Mouse (Mus musculus): Measurements from ENCODE around the gene Itfg2. TPM values are rescaled to one million over a fixed set of nuclear protein-coding genes. Genes with fewer than 3 reads are reported as not detected.

Itfg2 gene
- polyA plus RNA-seq, 1 experiment, result 16.3 TPM

DNA sequence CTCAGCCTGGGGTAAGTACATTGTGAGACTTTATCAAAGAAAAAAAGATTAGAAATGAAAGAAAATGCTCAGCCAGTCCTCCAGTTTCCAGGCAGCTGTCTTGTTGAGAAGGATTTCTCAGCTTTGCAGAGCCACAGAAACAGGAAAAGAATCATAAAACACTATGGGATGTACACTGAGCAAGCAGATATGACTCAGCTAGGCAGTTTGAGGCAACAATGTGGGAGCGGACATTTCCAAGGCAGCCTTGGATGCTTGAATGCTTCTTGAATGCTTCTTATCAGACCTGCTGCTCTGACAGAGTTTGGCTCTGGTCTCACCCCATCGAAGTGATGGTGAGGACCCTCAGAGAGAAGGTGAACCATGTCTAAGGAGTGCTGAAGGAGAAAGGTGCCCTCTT, 3.7 kb downstream of the Itfg2 start:
- Histone ChIP-seq H3K4me1 (ENCODE audit: control insufficient read depth, insufficient read depth, low read length) (no peaks in the 10 kb centered on the region), H3K4me3 (ENCODE audit: low read depth, low read length) (no peak overlapping the region), H3K27me3 (ENCODE audit: control insufficient read depth, insufficient read depth, low read length, poor library complexity, severe bottlenecking) (no peaks in the 10 kb centered on the region), H3K9ac (ENCODE audit: low read depth, poor library complexity, severe bottlenecking) (no peak overlapping the region), H3K9me3 (replicated peaks; ENCODE audit: control insufficient read depth, insufficient read depth, low read length, poor library complexity, severe bottlenecking) (no peaks in the 10 kb centered on the region), H3K36me3 (ENCODE audit: control insufficient read depth, insufficient read depth, low read length, poor library complexity, severe bottlenecking) (no peaks in the 10 kb centered on the region), H3K27ac (ENCODE audit: insufficient read depth, low read length) (no peak overlapping the region)
- no peak for TF ChIP-seq POLR2A (IDR thresholded peaks at IDR 0.05; ENCODE audit: insufficient read depth, low read length)

DNA sequence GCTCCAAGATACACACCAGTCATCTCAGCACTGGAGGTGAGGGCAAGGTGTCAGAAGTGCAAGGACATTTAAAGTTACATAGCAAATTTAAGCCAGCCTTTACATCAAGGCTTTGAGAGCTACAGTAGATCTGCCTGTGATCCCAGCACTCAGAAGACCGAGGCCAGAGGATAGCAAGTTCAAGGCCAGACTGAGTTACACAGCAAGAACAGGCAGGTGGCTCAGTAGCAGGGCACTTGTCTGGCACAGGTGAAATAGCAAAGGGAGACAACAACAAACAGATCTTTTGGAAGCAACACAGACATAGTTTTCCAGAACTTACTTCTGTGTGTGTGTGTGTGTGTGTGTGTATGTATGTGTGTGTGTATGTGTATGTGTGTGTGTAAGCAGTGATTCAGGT, 6.7 kb downstream of the Itfg2 start:
- no peak overlapping the region for H3K4me3 ChIP-seq (ENCODE audit: low read depth, low read length)
- no peaks in the 10 kb centered on the region for H3K4me1 ChIP-seq (ENCODE audit: control insufficient read depth, insufficient read depth, low read length)
- H3K27ac ChIP-seq (ENCODE audit: insufficient read depth, low read length), result no peak overlapping the region
- no peaks in the 10 kb centered on the region for H3K9me3 ChIP-seq (replicated peaks; ENCODE audit: control insufficient read depth, insufficient read depth, low read length, poor library complexity, severe bottlenecking)
- TF ChIP-seq EP300 (IDR thresholded peaks at IDR 0.05; ENCODE audit: insufficient read depth, low read depth, low read length) (no peak), POLR2A (IDR thresholded peaks at IDR 0.05; ENCODE audit: insufficient read depth, low read length) (no peak), CTCF (IDR thresholded peaks at IDR 0.05; ENCODE audit: low read depth, low read length) (no peak)
- no peaks in the 10 kb centered on the region for H3K36me3 ChIP-seq (ENCODE audit: control insufficient read depth, insufficient read depth, low read length, poor library complexity, severe bottlenecking)
- no peak overlapping the region for H3K9ac ChIP-seq (ENCODE audit: low read depth, poor library complexity, severe bottlenecking)
- H3K27me3 ChIP-seq (ENCODE audit: control insufficient read depth, insufficient read depth, low read length, poor library complexity, severe bottlenecking), result no peaks in the 10 kb centered on the region

DNA sequence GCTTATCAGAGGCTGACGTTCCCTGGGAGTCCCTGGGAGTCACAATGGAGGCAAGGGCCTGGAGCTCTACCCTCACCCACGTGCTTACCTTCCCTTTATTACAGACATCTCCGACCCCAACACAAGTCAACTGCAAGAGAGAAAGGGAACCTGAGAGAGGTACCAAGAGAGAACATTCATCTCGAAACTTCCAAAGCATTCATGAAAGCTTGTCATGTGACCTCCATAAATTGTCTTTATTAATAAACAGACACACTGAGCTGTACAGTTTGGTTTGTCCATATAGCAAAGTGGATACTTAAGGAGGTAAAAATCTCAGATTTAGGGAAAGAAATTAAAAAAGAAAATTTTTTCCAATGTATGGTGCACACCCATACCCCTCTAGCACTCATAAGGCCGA, 8.6 kb downstream of the Itfg2 start:
- no peaks in the 10 kb centered on the region for H3K9me3 ChIP-seq (replicated peaks; ENCODE audit: control insufficient read depth, insufficient read depth, low read length, poor library complexity, severe bottlenecking)
- H3K9ac ChIP-seq (ENCODE audit: low read depth, poor library complexity, severe bottlenecking), result no peak overlapping the region
- H3K4me3 ChIP-seq (ENCODE audit: low read depth, low read length), result no peak overlapping the region
- TF ChIP-seq CTCF (IDR thresholded peaks at IDR 0.05; ENCODE audit: low read depth, low read length), result no peak
- no peak for TF ChIP-seq POLR2A (IDR thresholded peaks at IDR 0.05; ENCODE audit: insufficient read depth, low read length)
- no peak for TF ChIP-seq EP300 (IDR thresholded peaks at IDR 0.05; ENCODE audit: insufficient read depth, low read depth, low read length)
- H3K36me3 ChIP-seq (ENCODE audit: control insufficient read depth, insufficient read depth, low read length, poor library complexity, severe bottlenecking), result peaks cover 1% of the 10 kb centered on the region
- H3K4me1 ChIP-seq (ENCODE audit: control insufficient read depth, insufficient read depth, low read length), result no peaks in the 10 kb centered on the region
- H3K27ac ChIP-seq (ENCODE audit: insufficient read depth, low read length), result no peak overlapping the region
- H3K27me3 ChIP-seq (ENCODE audit: control insufficient read depth, insufficient read depth, low read length, poor library complexity, severe bottlenecking), result no peaks in the 10 kb centered on the region

DNA sequence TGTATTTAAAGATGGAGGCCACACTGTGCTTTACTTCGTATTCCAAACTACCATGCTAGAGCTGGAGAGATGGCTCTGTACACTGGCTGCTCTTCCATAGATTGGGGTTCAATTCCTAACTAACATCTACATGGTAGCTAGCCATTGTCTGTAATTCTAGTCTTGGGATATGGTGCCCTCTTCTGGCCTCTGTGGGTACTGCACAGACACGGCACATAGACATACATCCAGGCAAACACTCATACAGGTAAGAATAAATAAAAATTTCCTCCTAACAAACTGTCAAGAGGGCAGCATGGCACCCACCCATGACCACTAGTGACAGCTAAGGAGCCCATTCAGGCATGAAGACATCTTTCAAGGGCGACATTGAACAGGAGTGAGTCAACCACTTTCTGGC, 13.6 kb downstream of the Itfg2 start:
- H3K9me3 ChIP-seq (replicated peaks; ENCODE audit: control insufficient read depth, insufficient read depth, low read length, poor library complexity, severe bottlenecking), result no peaks in the 10 kb centered on the region
- H3K27me3 ChIP-seq (ENCODE audit: control insufficient read depth, insufficient read depth, low read length, poor library complexity, severe bottlenecking), result no peaks in the 10 kb centered on the region
- H3K27ac ChIP-seq (ENCODE audit: insufficient read depth, low read length), result no peak overlapping the region
- H3K36me3 ChIP-seq (ENCODE audit: control insufficient read depth, insufficient read depth, low read length, poor library complexity, severe bottlenecking), result peaks cover 9% of the 10 kb centered on the region
- H3K9ac ChIP-seq (ENCODE audit: low read depth, poor library complexity, severe bottlenecking), result no peak overlapping the region
- H3K4me3 ChIP-seq (ENCODE audit: low read depth, low read length), result no peak overlapping the region
- TF ChIP-seq EP300 (IDR thresholded peaks at IDR 0.05; ENCODE audit: insufficient read depth, low read depth, low read length) (no peak), POLR2A (IDR thresholded peaks at IDR 0.05; ENCODE audit: insufficient read depth, low read length) (no peak), CTCF (IDR thresholded peaks at IDR 0.05; ENCODE audit: low read depth, low read length) (peak; percentile 27)
- peaks cover 12% of the 10 kb centered on the region for H3K4me1 ChIP-seq (ENCODE audit: control insufficient read depth, insufficient read depth, low read length)

DNA sequence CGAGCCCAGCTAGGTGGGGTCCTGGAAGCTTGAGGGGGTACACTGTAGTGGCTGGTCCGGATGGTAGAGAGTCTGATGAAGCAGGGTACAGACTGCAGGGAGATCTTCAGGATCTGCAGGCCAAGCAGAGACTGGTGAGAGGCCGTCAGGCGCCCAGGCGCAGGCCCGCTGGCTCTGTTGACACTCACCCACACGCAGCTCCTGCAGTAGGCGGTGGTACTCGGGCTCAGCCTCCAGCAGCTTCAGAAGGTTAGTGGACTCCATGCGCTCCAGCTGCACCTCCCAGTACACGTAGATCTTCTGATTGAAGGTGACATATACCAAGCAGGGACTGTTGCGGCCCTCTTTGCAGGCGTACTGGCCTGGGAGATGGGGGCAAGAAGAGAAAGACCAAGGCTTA, 14.4 kb downstream of the Itfg2 start:
- Histone ChIP-seq H3K36me3 (ENCODE audit: control insufficient read depth, insufficient read depth, low read length, poor library complexity, severe bottlenecking) (peaks cover 9% of the 10 kb centered on the region), H3K27me3 (ENCODE audit: control insufficient read depth, insufficient read depth, low read length, poor library complexity, severe bottlenecking) (no peaks in the 10 kb centered on the region), H3K9ac (ENCODE audit: low read depth, poor library complexity, severe bottlenecking) (no peak overlapping the region), H3K4me1 (ENCODE audit: control insufficient read depth, insufficient read depth, low read length) (peaks cover 12% of the 10 kb centered on the region), H3K9me3 (replicated peaks; ENCODE audit: control insufficient read depth, insufficient read depth, low read length, poor library complexity, severe bottlenecking) (no peaks in the 10 kb centered on the region), H3K27ac (ENCODE audit: insufficient read depth, low read length) (no peak overlapping the region), H3K4me3 (ENCODE audit: low read depth, low read length) (no peak overlapping the region)
- no peak for TF ChIP-seq CTCF (IDR thresholded peaks at IDR 0.05; ENCODE audit: low read depth, low read length)
- no peak for TF ChIP-seq EP300 (IDR thresholded peaks at IDR 0.05; ENCODE audit: insufficient read depth, low read depth, low read length)
- no peak for TF ChIP-seq POLR2A (IDR thresholded peaks at IDR 0.05; ENCODE audit: insufficient read depth, low read length)

DNA sequence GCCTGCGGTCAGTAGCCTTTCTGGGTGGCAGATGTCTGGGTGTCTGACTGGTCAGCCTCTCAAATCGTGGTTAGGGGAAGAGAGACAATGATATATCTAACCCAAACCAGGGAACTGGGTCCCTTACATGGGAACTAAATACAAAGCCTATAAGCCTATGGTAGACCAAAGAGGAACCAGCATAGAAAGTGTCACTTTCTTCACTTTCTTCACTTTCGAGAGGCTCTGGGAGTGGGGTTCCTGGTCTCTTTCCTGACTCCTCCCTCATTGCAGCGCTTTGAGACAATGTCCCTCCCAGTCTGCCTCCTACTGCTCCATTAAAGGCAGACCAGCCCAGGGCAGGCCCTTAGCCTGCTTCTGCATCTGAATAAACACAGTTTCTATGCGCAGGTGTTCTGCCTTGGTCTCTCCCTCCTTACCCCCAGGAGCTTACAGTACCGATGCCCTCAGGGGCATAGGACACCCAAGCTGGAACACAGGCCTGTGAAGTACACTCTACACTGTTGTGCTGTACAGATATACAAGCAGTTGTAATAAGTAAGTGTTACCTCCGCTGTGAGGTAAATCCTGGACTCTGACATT, 16.1 kb downstream of the Itfg2 start:
- Histone ChIP-seq H3K9ac (ENCODE audit: low read depth, poor library complexity, severe bottlenecking) (no peak overlapping the region), H3K27ac (ENCODE audit: insufficient read depth, low read length) (peak overlapping the region; percentile 31; the same call in 1 of the 2 replicates), H3K4me3 (ENCODE audit: low read depth, low read length) (no peak overlapping the region), H3K9me3 (replicated peaks; ENCODE audit: control insufficient read depth, insufficient read depth, low read length, poor library complexity, severe bottlenecking) (no peaks in the 10 kb centered on the region), H3K27me3 (ENCODE audit: control insufficient read depth, insufficient read depth, low read length, poor library complexity, severe bottlenecking) (no peaks in the 10 kb centered on the region), H3K4me1 (ENCODE audit: control insufficient read depth, insufficient read depth, low read length) (peaks cover 12% of the 10 kb centered on the region), H3K36me3 (ENCODE audit: control insufficient read depth, insufficient read depth, low read length, poor library complexity, severe bottlenecking) (peaks cover 9% of the 10 kb centered on the region)
- TF ChIP-seq POLR2A (IDR thresholded peaks at IDR 0.05; ENCODE audit: insufficient read depth, low read length), result no peak
- TF ChIP-seq EP300 (IDR thresholded peaks at IDR 0.05; ENCODE audit: insufficient read depth, low read depth, low read length), result peak; percentile 92
- TF ChIP-seq CTCF (IDR thresholded peaks at IDR 0.05; ENCODE audit: low read depth, low read length), result no peak

Measured in ES-Bruce4 (cell line).